Mouse (Mus musculus) CD4-positive, CD25-positive, alpha-beta regulatory T cell, adult 9 weeks (primary cell): Measurements from ENCODE around the gene Csf2rb2. TPM values are rescaled to one million over a fixed set of nuclear protein-coding genes. Genes with fewer than 3 reads are reported as not detected.

ENCODE experiments used
- polyA plus RNA-seq: library from polyadenylated mRNA; unstranded; fragments of 100-300 nt; shearing (Covaris generic); gene quantifications from one replicate; pipeline ENCODE4 v1.2.1, GENCODE M21; 2017

The Csf2rb2 gene
- polyA plus RNA-seq = not detected

GRCm38 (mm10) chr15:78305341-78305933 lies at the start of gene Csf2rb2:
Gene Csf2rb2 (minus strand): TSS chr15:78305721.

GRCm38 (mm10) chr15:78325671-78326339 lies 20.3 kb upstream of the Csf2rb2 start, which contains the start of gene Csf2rb:
Gene Csf2rb (plus strand): TSS chr15:78325752.

GRCm38 (mm10) chr15:78244695-78245492 lies 60.6 kb downstream of the Csf2rb2 start, which contains the start of gene Ncf4:
Gene Ncf4 (plus strand): TSS chr15:78244801.

Other genes starting within 250 kb of the Csf2rb2 start
- gene Cacng2, start 185.7 kb downstream of the Csf2rb2 start, polyA plus RNA-seq = not detected
- gene Ift27, start 131.6 kb downstream of the Csf2rb2 start, polyA plus RNA-seq = 75.9 TPM
- gene Pvalb, start 99.3 kb downstream of the Csf2rb2 start, polyA plus RNA-seq = not detected
- gene Ncf4, start 60.9 kb downstream of the Csf2rb2 start, polyA plus RNA-seq = 192 TPM
- gene Csf2rb, start 20.0 kb upstream of the Csf2rb2 start, polyA plus RNA-seq = 0.72 TPM
- gene Tex33, start 90.2 kb upstream of the Csf2rb2 start, polyA plus RNA-seq = not detected
- gene Tst, start 100.2 kb upstream of the Csf2rb2 start, polyA plus RNA-seq = 1.6 TPM
- 6.1 TPM for gene Mpst, start 100.7 kb upstream of the Csf2rb2 start, polyA plus RNA-seq
- gene Kctd17, start 122.8 kb upstream of the Csf2rb2 start, polyA plus RNA-seq = 19.1 TPM
- gene Tmprss6, start 162.9 kb upstream of the Csf2rb2 start, polyA plus RNA-seq = not detected
- gene Il2rb, start 189.6 kb upstream of the Csf2rb2 start, polyA plus RNA-seq = 1,206 TPM
- gene C1qtnf6, start 225.7 kb upstream of the Csf2rb2 start, polyA plus RNA-seq = 6.3 TPM
- not detected for gene Sstr3, start 239.0 kb upstream of the Csf2rb2 start, polyA plus RNA-seq